Mouse (Mus musculus) left cerebral cortex, postnatal 14 days (tissue): ENCODE results near the gene Foxb2. TPM values are rescaled to one million over a fixed set of nuclear protein-coding genes. Genes with fewer than 3 reads are reported as not detected.

Source experiments
- DNase-seq, 2 experiments: peaks; one replicate each; pipeline ENCODE4 v3.0.0; 2021 to 2022; ENCODE audit warnings: low spot score in 2 of 2, mixed read lengths in 1 of 2
- intact Hi-C: fragments of 180-260 bp; cut with DNase I; formaldehyde crosslinking; loops from one replicate; pipeline ENCODE4 v1.15.1; 2025
- total RNA-seq, 2 experiments: library from RNA; stranded (reverse); gene quantifications; 2 replicates each; pipeline ENCODE4 v1.2.3; 2021

The Foxb2 gene
- total RNA-seq, 2 experiments from 2014 or later, result not detected

DNA sequence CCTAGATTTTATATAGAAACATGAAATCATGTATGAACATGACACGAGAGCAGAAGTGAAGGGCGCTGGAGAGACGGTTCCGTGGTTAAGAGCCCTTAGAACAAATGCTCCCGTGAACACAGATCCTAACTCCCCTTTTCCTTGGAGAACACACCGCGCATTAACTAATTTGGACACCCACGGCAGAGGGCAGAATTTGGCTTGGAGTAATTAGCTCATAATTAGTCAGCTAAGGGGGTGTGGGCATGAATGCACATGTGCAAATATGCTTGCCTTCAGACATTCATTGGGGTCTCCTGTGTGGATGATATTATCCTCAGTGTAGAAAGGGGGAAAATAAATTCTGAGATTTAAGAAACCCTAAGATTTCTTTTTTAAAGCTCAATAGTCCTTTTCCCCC is 32.6 kb downstream of the Foxb2 start:
- no peak for DNase-seq
- intact Hi-C loops, result no loop called here

DNA sequence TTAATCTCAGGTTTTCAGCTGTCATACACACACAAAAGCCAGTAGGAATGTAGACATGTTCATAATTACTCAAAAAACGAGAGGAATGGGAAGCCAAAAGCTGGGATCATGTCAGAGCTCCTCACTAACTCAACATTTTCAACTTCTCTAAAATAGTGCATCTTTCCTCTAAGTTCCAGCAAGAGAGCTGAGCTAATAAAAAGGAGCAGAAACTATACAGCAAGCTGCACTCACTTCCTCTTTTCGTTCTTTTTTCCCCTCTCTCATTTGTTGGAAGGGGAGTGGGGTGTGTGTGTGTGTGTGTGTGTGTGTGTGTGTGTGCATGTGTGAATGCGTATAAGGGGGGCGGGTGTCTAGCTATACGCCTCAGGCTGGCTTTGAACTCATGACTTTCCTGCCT is 45.9 kb downstream of the Foxb2 start:
- no peak for DNase-seq
- intact Hi-C loops, result no loop called here

DNA sequence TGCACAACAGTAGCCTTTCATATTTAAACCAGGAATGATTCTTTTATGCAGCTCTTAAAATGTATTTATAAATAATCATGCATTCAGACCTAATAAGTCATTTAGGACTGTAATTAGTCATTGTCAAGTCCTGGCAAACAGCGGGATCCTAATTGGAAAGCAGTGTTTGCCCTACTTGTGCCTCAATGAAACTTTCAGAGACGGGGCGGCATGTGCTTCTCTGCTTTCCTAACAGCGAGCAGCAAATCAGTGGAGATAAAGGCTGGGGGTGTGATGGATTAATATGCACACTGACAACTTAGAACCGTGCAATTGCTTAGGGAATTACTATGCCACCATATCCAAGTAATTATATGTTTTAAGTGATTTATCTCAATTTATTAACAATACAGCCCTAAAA is 48.4 kb downstream of the Foxb2 start:
- intact Hi-C loops, result no loop called here
- DNase-seq, result no peak

Other genes starting within 250 kb of the Foxb2 start
- 10 to 100 TPM; 62.3 to 64.0 TPM for gene Vps13a, start 92.9 kb downstream of the Foxb2 start, total RNA-seq
- gene Prune2, start 82.3 kb upstream of the Foxb2 start, total RNA-seq, result 10 to 100 TPM; 44.2 to 52.7 TPM